Mouse (Mus musculus) heart, adult 2 months (tissue): ENCODE measurements around the gene Slc38a4. TPM values are rescaled to one million over a fixed set of nuclear protein-coding genes. Genes with fewer than 3 reads are reported as not detected.

Experiments used
- DNase-seq, 2 experiments: peaks; one replicate each; pipeline ENCODE4 v3.0.0; 2021
- H3K27ac ChIP-seq: fragments of 200-600 bp; 2 replicates; pipeline ENCODE4 v1.8.1; 2022
- H3K27me3 ChIP-seq: fragments of 200-500 bp; 2 replicates; pipeline ENCODE4 v1.6.1; 2012; ENCODE audit warnings: mild to moderate bottlenecking, low read length, inconsistent platforms, mixed read lengths; ENCODE audit not compliant: control insufficient read depth, insufficient read depth
- H3K36me3 ChIP-seq: fragments of 200-500 bp; 2 replicates; pipeline ENCODE4 v1.6.1; 2012; ENCODE audit warnings: low read length, inconsistent platforms; ENCODE audit not compliant: control insufficient read depth, insufficient read depth
- H3K4me1 ChIP-seq: fragments of 200-500 bp; 2 replicates; pipeline ENCODE4 v1.6.1; 2011; ENCODE audit warnings: low read length; ENCODE audit not compliant: control insufficient read depth, insufficient read depth
- H3K4me3 ChIP-seq: fragments of 200-600 bp; 2 replicates; pipeline ENCODE4 v1.8.1; 2022
- H3K79me2 ChIP-seq: fragments of 200-500 bp; replicated peaks from 2 replicates; pipeline ENCODE4 v1.6.1; 2012; ENCODE audit warnings: mild to moderate bottlenecking, inconsistent platforms, low read length, moderate library complexity, mixed read lengths; ENCODE audit not compliant: control insufficient read depth, insufficient read depth
- H3K9ac ChIP-seq: fragments of 200-500 bp; 2 replicates; pipeline ENCODE4 v1.6.1; 2012; ENCODE audit warnings: low read depth, mild to moderate bottlenecking, control low read depth, inconsistent platforms, low read length, mixed read lengths
- CTCF ChIP-seq: fragments of 200-600 bp; IDR thresholded peaks from 2 replicates; pipeline ENCODE4 v1.8.1; 2022; ENCODE audit warnings: antibody characterized with exemption, mild to moderate bottlenecking, moderate library complexity
- EP300 ChIP-seq: fragments of 200-500 bp; IDR thresholded peaks from 2 replicates; pipeline ENCODE4 v1.6.1; 2011; ENCODE audit warnings: low read depth, low read length, control low read depth; ENCODE audit not compliant: insufficient read depth
- POLR2A ChIP-seq: fragments of 200-500 bp; IDR thresholded peaks from 2 replicates; pipeline ENCODE4 v1.6.1; 2011; ENCODE audit warnings: mild to moderate bottlenecking, low read depth, low read length, control low read depth; ENCODE audit not compliant: insufficient read depth
- WGBS: fragments of 180-500 bp; shearing (Covaris S2); methylation state at CpG from one replicate; pipeline ENCODE4 v1.1.7; 2018; 5-methylcytosine and 5-hydroxymethylcytosine counted together
- intact Hi-C: fragments of 180-260 bp; cut with DNase I; formaldehyde crosslinking; loops from one replicate; pipeline ENCODE4 v1.15.1; 2025
- polyA plus RNA-seq: library from polyadenylated mRNA; depleted of rRNA; stranded (reverse); fragments of >200 nt; gene quantifications from 2 replicates; pipeline ENCODE4 v1.2.3, GENCODE M21; 2012
- total RNA-seq, 2 experiments: library from RNA; stranded (reverse); gene quantifications; 2 replicates each; pipeline ENCODE4 v1.2.3; 2021

Gene Slc38a4
- total and polyA plus RNA-seq, 3 experiments, result 5.4 to 7.8 (median 6.0) TPM

DNA sequence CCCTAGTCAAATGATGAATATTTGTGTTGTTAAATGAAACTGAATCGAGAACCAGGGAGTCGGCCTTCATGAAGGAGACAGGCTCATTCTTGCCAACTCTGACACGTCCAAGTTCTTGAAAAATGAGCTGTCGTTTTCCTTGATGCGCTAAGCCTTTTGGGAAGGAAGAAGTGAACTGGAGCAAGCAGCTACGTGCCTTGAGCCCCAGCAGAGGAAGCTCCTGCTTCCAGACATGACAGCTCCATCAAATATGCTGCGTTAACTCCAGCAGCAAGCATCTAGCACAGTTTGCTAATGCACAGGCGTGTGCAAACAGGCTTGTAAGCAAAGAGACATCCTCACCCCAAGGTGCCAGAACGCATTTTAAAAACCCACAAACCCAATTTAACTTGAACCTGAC lies 80.6 kb downstream of the Slc38a4 start:
- H3K4me3 ChIP-seq, result no peak overlapping the region
- intact Hi-C loops, result no loop called here
- no peaks in the 10 kb centered on the region for H3K4me1 ChIP-seq
- TF ChIP-seq POLR2A, result no peak
- no peak for TF ChIP-seq EP300
- no peaks in the 10 kb centered on the region for H3K79me2 ChIP-seq
- H3K27me3 ChIP-seq, result no peaks in the 10 kb centered on the region
- no peak for DNase-seq
- WGBS, result 69% methylated on average over 9 of the region's 9 CpGs
- H3K27ac ChIP-seq, result no peak overlapping the region
- no peak overlapping the region for H3K9ac ChIP-seq
- H3K36me3 ChIP-seq, result no peaks in the 10 kb centered on the region

DNA sequence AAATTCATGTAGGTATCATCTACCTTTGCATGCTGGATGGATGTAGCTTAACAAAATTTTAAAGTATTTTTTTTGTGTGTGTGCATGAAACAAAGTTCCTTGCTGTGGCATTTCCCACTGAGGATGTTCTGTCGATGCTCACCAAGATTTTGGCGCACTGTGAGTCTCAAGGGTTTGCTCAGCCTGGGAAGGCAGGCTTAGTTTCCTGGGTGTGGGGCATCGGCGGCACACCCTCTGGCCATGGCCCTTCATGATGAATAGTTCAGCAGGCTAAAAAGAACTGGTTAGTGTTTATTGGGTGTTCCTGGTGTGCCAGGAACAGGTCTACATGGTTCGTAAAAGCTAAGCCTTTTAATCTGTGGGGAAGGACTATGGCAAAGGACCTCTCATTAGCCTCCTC lies 81.6 kb downstream of the Slc38a4 start:
- no peaks in the 10 kb centered on the region for H3K4me1 ChIP-seq
- H3K27ac ChIP-seq, result no peak overlapping the region
- H3K79me2 ChIP-seq, result no peaks in the 10 kb centered on the region
- intact Hi-C loops, result no loop called here
- TF ChIP-seq POLR2A, result no peak
- no peak for TF ChIP-seq EP300
- no peak for TF ChIP-seq CTCF
- no peaks in the 10 kb centered on the region for H3K27me3 ChIP-seq
- H3K36me3 ChIP-seq, result no peaks in the 10 kb centered on the region
- DNase-seq, result no peak
- WGBS, result 91% methylated on average over 5 of the region's 5 CpGs
- no peak overlapping the region for H3K4me3 ChIP-seq
- no peak overlapping the region for H3K9ac ChIP-seq

- WGBS, result 86% methylated on average over 4 of the region's 4 CpGs
- Histone ChIP-seq H3K9ac (no peak overlapping the region), H3K27me3 (no peaks in the 10 kb centered on the region), H3K4me3 (no peak overlapping the region), H3K79me2 (no peaks in the 10 kb centered on the region), H3K27ac (no peak overlapping the region), H3K4me1 (no peaks in the 10 kb centered on the region), H3K36me3 (no peaks in the 10 kb centered on the region)
- no peak for TF ChIP-seq CTCF
- TF ChIP-seq POLR2A, result no peak
- no peak for TF ChIP-seq EP300
- no peak for DNase-seq
- intact Hi-C loops, result no loop called here
Observed at GRCm38 (mm10) chr15:96973370-96973769, 82.4 kb downstream of the Slc38a4 start.

DNA sequence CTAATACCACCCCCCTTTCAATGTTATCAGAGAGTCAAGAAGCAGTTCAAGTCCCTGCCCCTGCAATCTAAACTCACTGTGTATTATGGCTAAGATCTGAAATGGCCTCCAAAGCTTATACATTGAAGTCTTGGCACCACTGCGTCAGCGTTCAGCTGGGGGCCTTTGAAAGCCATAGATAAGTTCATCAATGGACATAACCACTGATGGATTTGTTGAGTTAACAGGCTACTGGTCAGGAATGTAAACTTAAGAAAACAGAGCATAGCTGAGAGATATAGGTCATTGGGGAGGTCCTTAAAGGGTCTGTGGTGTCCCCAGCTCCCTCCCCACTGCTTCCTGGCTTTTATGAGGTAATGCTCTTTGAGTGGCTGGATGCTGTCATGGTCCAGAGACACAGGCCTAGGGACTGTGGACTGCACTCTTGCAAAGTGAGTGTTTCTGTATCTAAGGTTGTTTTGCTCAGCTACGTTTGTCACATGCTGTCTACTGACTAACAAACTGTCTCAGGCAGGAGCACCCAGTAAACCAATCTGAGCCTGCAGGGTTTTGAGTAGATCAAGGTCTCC lies 83.0 kb downstream of the Slc38a4 start:
- 83% methylated on average over 3 of the region's 3 CpGs for WGBS
- Histone ChIP-seq H3K36me3 (no peaks in the 10 kb centered on the region), H3K4me3 (no peak overlapping the region), H3K27ac (no peak overlapping the region), H3K4me1 (no peaks in the 10 kb centered on the region), H3K79me2 (no peaks in the 10 kb centered on the region), H3K9ac (no peak overlapping the region), H3K27me3 (no peaks in the 10 kb centered on the region)
- no peak for DNase-seq
- intact Hi-C loops, result no loop called here
- TF ChIP-seq CTCF, result no peak
- no peak for TF ChIP-seq EP300
- no peak for TF ChIP-seq POLR2A

- H3K4me3 ChIP-seq, result no peak overlapping the region
- DNase-seq, result no peak
- H3K9ac ChIP-seq, result no peak overlapping the region
- no peaks in the 10 kb centered on the region for H3K79me2 ChIP-seq
- H3K4me1 ChIP-seq, result no peaks in the 10 kb centered on the region
- 89% methylated on average over 9 of the region's 9 CpGs for WGBS
- no peaks in the 10 kb centered on the region for H3K36me3 ChIP-seq
- no peaks in the 10 kb centered on the region for H3K27me3 ChIP-seq
- intact Hi-C loops, result loop anchor here (1.0 kb wide), 1 partner anchor 163 kb away; no protein-coding TSS in a partner anchor
- no peak overlapping the region for H3K27ac ChIP-seq
- TF ChIP-seq EP300 (no peak), CTCF (no peak), POLR2A (no peak)
Observed at GRCm38 (mm10) chr15:96971906-96972305, 83.8 kb downstream of the Slc38a4 start.

GRCm38 (mm10) chr15:96969792-96970191 lies 86.0 kb downstream of the Slc38a4 start:
- intact Hi-C loops, result loop anchor here (5.0 kb wide), 1 partner anchor 218 kb away; no protein-coding TSS in a partner anchor
- Histone ChIP-seq H3K4me3 (no peak overlapping the region), H3K27me3 (no peaks in the 10 kb centered on the region), H3K79me2 (no peaks in the 10 kb centered on the region), H3K4me1 (no peaks in the 10 kb centered on the region), H3K9ac (no peak overlapping the region), H3K36me3 (no peaks in the 10 kb centered on the region), H3K27ac (no peak overlapping the region)
- TF ChIP-seq POLR2A (no peak), CTCF (peak; percentile 53)
- DNase-seq, result no peak
- WGBS, result 63% methylated on average over 4 of the region's 4 CpGs
